Mouse (Mus musculus) megakaryocyte, embryonic 14.5 days (primary cell): ENCODE results near the gene Adh5. TPM values are rescaled to one million over a fixed set of nuclear protein-coding genes. Genes with fewer than 3 reads are reported as not detected.
A peak's percentile ranks its signal among the peaks of the same experiment; 100 is the strongest.

Experiments used
- H3K27me3 ChIP-seq: replicated peaks from 2 replicates; pipeline ENCODE3; 2012; ENCODE audit warnings: inconsistent platforms
- H3K36me3 ChIP-seq: replicated peaks from 2 replicates; pipeline ENCODE3; 2012; ENCODE audit warnings: low read length, inconsistent platforms, mixed read lengths
- H3K4me1 ChIP-seq: 2 replicates; pipeline ENCODE4 v1.6.1; 2012; ENCODE audit warnings: inconsistent platforms
- H3K4me3 ChIP-seq: replicated peaks from 2 replicates; pipeline ENCODE3; 2012; ENCODE audit warnings: moderate library complexity, mild to moderate bottlenecking, inconsistent platforms
- H3K9me3 ChIP-seq: 2 replicates; pipeline ENCODE4 v1.6.1; 2012; ENCODE audit warnings: inconsistent platforms
- FLI1 ChIP-seq: IDR thresholded peaks from 2 replicates; pipeline ENCODE4 v1.6.1; 2012; ENCODE audit warnings: low read length, inconsistent platforms, mixed read lengths
- GATA1 ChIP-seq: IDR thresholded peaks from 3 replicates; pipeline ENCODE4 v1.6.1; 2012; ENCODE audit warnings: mixed read lengths, low read length, inconsistent platforms, borderline replicate concordance
- polyA plus RNA-seq: library from polyadenylated mRNA; stranded (reverse); fragments of >175 nt; gene quantifications from 2 replicates; pipeline ENCODE4 v1.2.3, GENCODE M21; 2012; ENCODE audit warnings: low replicate concordance; ENCODE audit not compliant: insufficient read depth

Gene Adh5
- polyA plus RNA-seq, 1 experiment, result 12.6 TPM

DNA sequence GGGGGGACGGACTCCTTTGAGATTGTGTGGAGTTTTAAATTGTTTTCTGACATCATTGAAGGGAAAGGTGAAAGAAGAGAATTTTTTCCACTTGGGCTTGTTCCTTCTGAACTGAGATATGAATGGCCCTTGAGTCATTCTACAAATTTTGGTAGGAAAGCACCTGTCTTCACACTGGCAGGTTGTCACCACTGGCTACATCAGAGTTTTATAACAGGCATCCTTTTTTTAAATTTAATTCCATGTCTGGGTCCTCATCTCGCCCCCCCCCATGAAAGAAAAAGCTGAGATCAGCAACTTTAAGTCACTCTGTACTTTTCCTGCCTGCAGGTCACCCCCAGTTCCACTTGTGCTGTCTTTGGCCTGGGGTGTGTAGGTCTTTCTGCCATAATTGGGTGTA is 19.2 kb upstream of the Adh5 start:
- no peaks in the 10 kb centered on the region for H3K36me3 ChIP-seq
- TF ChIP-seq GATA1, result no peak
- peaks cover 9% of the 10 kb centered on the region for H3K27me3 ChIP-seq

DNA sequence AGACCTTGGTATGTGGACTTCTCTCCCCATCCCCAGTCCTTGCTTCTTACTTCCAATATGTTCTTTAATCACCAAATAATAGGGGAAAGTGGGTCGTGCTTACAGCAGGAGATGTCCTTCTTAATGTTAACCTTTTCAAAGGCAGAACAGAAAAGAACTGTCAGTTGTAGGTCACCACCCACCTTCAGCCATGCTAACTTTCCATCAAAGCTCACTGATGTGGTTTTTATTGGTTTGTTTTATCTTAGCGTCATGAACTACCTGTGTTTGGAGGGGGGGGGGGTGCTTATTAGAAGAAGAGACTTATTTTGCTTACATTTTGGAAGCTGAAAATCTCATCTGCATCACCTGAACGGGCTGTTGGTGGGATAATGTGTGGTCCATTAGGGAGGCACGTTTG is 18.6 kb upstream of the Adh5 start:
- H3K4me1 ChIP-seq, result no peaks in the 10 kb centered on the region
- H3K36me3 ChIP-seq, result no peaks in the 10 kb centered on the region
- H3K9me3 ChIP-seq, result peaks cover 7% of the 10 kb centered on the region
- H3K27me3 ChIP-seq, result peaks cover 9% of the 10 kb centered on the region
- TF ChIP-seq FLI1, result no peak
- no peak for TF ChIP-seq GATA1
- H3K4me3 ChIP-seq, result no peak overlapping the region

More for the DNA sequence above, 19.2 kb upstream of the Adh5 start:
- H3K4me3 ChIP-seq, result no peak overlapping the region
- no peaks in the 10 kb centered on the region for H3K4me1 ChIP-seq
- H3K9me3 ChIP-seq, result peaks cover 7% of the 10 kb centered on the region

DNA sequence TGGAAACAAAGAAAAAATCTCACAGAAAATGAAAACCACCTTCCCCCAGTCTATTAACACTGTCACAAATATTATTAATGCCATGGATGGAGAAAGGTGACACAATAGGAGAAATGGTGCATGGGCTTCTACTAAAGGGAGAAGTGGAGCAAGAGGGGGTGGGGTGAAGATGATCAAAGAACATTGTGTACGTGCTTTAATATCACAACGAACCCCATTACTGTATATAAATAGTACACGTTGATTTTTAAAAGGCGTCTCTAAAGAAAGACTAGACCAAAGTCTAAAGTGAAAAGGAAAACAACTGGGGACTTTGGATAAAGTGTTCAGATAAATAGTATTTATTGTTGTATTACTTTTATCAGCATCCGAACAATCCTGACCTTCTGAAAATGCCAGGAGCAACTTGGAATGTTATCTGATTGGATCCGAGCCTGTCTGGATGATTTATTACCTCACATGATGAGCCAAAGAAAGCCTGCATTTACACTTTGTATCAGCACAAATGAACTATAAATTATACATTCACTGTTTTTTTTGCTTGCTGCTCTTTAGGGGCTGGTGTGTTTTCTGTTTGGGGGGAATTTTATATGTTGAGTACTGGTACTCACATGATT is 12.4 kb upstream of the Adh5 start:
- peaks cover 5% of the 10 kb centered on the region for H3K27me3 ChIP-seq
- TF ChIP-seq GATA1, result no peak
- TF ChIP-seq FLI1, result no peak
- H3K36me3 ChIP-seq, result no peaks in the 10 kb centered on the region
- H3K4me3 ChIP-seq, result no peak overlapping the region
- H3K4me1 ChIP-seq, result no peaks in the 10 kb centered on the region
- no peaks in the 10 kb centered on the region for H3K9me3 ChIP-seq

DNA sequence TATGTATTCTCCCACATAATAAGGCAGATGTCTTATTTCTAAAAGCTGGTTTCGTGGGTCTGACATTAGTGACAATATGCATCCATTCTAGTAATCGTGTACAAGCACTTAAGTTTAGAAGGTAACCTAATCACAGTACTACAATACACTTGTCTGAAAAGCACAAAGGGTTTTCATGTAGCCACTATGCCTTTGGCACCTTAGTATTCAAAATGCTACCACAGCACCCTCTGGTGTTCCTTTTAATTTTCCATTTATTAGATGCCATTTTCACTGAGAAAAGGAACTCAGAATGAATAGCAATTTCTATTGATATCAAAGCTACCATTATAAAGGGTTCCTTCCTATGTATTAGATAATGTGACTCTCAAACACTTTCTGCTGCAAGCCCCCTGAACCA is 11.1 kb upstream of the Adh5 start:
- no peaks in the 10 kb centered on the region for H3K9me3 ChIP-seq
- H3K27me3 ChIP-seq, result peaks cover 2% of the 10 kb centered on the region
- H3K4me3 ChIP-seq, result no peak overlapping the region
- no peaks in the 10 kb centered on the region for H3K36me3 ChIP-seq
- no peaks in the 10 kb centered on the region for H3K4me1 ChIP-seq
- TF ChIP-seq FLI1 (no peak), GATA1 (no peak)

DNA sequence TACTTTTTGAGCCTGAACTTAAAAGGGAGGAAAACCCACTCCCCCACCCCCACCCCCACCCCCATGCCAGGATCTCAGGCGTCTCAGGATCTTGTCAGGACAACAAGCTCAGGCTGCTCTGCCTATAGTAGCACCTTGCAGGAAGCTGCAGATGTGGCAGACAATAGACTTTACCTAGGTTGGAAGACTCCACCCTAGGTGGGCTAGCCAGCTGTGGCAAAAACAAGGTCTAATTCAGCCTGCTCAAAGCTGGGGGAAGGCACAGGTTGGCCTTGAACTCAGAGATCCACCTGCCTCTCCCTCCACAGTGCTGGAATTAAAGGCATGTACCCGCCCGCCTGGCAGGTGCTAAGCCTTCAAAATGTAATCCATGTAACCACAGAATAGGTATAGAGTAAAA is 4.2 kb upstream of the Adh5 start:
- Histone ChIP-seq H3K9me3 (no peaks in the 10 kb centered on the region), H3K4me3 (no peak overlapping the region), H3K36me3 (no peaks in the 10 kb centered on the region), H3K27me3 (no peaks in the 10 kb centered on the region), H3K4me1 (peaks cover 13% of the 10 kb centered on the region)
- TF ChIP-seq GATA1 (no peak), FLI1 (no peak)

DNA sequence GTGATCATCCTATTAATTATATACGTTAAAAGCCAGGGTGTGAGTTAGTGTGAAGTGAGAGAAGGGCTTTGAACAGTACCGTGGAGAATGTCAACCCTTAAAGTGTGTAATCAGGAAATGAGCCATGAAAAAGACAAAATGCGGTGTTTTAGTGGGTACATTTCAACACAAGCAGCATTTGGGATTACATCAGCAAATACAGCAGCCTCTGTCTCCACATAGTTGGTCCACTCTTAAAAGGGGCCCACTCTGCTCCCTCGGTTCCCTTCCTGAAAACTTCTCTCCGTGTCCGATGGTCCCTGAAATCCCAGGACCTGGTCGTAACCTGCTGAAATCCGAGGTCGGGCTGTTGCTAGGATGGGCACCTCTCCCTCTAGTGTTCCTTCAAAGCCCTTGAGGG is 690 bp upstream of the Adh5 start:
- TF ChIP-seq FLI1 (no peak), GATA1 (no peak)
- H3K9me3 ChIP-seq, result no peaks in the 10 kb centered on the region

DNA sequence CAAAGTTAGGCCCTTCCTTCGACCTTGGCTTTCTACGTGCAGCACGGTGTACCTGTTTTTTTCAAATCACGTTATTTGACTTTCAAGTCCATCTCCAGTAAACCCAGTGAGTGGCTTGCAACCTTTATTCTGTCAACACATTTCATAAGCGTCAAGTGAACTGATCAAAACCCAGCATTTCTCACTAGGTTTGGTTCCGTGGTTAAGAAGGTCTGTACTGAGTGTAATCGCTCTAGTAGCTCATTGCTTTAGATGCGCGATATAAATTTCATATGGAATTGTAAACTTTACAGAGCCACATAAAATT is 525 bp downstream of the Adh5 start:
- peaks cover 35% of the 10 kb centered on the region for H3K36me3 ChIP-seq
- H3K27me3 ChIP-seq, result no peaks in the 10 kb centered on the region
- peaks cover 48% of the 10 kb centered on the region for H3K4me1 ChIP-seq
- H3K4me3 ChIP-seq, result peak overlapping the region; percentile 93
- H3K9me3 ChIP-seq, result no peaks in the 10 kb centered on the region
- no peak for TF ChIP-seq GATA1
- no peak for TF ChIP-seq FLI1

More for the DNA sequence above, 690 bp upstream of the Adh5 start:
- peaks cover 23% of the 10 kb centered on the region for H3K36me3 ChIP-seq
- H3K27me3 ChIP-seq, result no peaks in the 10 kb centered on the region
- peaks cover 36% of the 10 kb centered on the region for H3K4me1 ChIP-seq
- peak overlapping the region; percentile 93 for H3K4me3 ChIP-seq

DNA sequence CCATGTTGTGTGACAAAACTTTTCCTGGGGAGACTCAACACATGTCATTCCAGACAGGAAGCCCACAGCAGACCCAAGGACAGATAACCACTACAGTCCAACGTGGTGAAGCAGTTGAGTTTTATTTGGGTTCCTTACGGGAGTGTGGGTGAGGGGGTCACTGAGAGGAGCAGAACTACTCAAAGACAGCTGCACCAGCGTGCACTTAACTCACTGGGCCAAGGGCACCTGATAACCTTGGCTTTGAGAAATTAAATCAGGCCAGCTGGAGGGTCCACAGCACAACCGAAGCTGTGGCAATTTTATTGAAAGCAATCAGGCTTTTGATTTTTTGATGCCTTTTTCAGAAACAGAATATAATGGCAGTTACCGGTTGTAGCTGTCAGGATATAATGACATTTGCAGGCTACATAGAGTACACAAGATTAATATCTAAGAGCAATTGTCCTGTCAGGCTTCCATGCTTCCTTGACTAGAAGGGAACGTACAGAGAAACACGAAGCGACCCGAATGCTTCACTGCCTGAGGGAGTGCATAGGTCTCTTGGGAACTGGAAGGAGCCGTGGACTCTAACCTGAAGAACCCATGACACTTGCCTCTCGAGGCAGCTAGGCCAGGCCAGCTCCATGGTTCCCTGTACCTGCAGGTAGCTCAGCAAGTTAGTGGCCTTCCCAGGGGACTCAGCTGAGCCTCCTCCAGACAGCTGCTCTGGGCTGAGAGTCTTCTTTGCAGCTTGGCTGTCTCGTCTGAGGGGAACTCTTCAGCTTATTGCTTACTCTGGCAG is 5.4 kb downstream of the Adh5 start:
- no peaks in the 10 kb centered on the region for H3K27me3 ChIP-seq
- H3K36me3 ChIP-seq, result peaks cover 81% of the 10 kb centered on the region
- TF ChIP-seq FLI1 (no peak), GATA1 (no peak)
- H3K4me3 ChIP-seq, result no peak overlapping the region
- H3K4me1 ChIP-seq, result peaks cover 46% of the 10 kb centered on the region
- no peaks in the 10 kb centered on the region for H3K9me3 ChIP-seq

DNA sequence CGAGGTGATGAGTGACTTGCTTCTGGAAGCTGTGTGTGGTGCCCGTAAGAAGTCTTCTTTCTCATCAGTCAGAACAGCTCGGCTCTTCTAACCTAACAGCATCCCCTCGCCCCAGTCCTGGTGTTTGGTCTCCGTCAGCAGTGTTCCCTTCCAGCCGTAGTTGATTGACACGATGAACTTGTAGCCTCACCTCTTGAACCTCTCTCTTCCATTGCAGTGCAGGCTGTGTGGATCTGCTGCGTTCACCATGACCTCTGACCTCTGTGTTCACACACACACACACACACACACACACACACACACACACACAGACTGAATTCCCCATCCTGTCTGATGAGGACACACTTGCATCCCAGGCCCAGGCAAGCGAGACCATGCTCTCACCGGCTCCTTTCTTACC is 9.3 kb downstream of the Adh5 start:
- Histone ChIP-seq H3K4me3 (no peak overlapping the region), H3K4me1 (peaks cover 23% of the 10 kb centered on the region), H3K27me3 (no peaks in the 10 kb centered on the region), H3K36me3 (peaks cover 97% of the 10 kb centered on the region), H3K9me3 (no peaks in the 10 kb centered on the region)
- TF ChIP-seq GATA1 (no peak), FLI1 (no peak)

DNA sequence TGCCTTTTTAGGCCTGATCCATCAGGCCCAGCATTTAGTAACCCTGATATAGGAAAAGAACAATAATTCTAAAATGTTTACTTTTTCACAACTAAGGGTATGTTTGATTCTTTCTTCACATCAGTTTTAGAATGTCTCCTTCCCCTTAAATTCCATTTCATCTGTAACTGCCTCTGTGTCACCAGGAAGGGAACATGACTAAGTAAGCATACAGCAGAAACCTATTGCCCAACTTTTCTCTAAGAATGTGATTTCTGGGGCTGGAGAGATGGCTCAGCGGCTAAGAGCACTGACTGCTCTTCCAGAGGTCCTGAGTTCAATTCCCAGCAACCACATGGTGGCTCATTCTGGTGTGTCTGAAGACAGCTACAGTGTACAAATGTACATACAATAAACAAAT is 11.3 kb downstream of the Adh5 start:
- H3K4me1 ChIP-seq, result peaks cover 10% of the 10 kb centered on the region; the same call in 1 of the 2 replicates
- no peak for TF ChIP-seq GATA1
- no peak for TF ChIP-seq FLI1
- H3K36me3 ChIP-seq, result peaks cover 99% of the 10 kb centered on the region
- H3K9me3 ChIP-seq, result no peaks in the 10 kb centered on the region
- H3K27me3 ChIP-seq, result no peaks in the 10 kb centered on the region
- H3K4me3 ChIP-seq, result no peak overlapping the region
